Mouse (Mus musculus) inflammation-experienced regulatory T-cells (primary cell): ENCODE results near the gene Sept4. TPM values are rescaled to one million over a fixed set of nuclear protein-coding genes. Genes with fewer than 3 reads are reported as not detected.

ENCODE experiments used
- polyA plus RNA-seq, 2 experiments: library from polyadenylated mRNA; unstranded; fragments of 100-300 nt; shearing (Covaris generic); gene quantifications; one replicate each; pipeline ENCODE4 v1.2.1; 2017

Sept4 gene
- 1 to 10 TPM; 1.3 to 6.0 TPM for polyA plus RNA-seq

DNA sequence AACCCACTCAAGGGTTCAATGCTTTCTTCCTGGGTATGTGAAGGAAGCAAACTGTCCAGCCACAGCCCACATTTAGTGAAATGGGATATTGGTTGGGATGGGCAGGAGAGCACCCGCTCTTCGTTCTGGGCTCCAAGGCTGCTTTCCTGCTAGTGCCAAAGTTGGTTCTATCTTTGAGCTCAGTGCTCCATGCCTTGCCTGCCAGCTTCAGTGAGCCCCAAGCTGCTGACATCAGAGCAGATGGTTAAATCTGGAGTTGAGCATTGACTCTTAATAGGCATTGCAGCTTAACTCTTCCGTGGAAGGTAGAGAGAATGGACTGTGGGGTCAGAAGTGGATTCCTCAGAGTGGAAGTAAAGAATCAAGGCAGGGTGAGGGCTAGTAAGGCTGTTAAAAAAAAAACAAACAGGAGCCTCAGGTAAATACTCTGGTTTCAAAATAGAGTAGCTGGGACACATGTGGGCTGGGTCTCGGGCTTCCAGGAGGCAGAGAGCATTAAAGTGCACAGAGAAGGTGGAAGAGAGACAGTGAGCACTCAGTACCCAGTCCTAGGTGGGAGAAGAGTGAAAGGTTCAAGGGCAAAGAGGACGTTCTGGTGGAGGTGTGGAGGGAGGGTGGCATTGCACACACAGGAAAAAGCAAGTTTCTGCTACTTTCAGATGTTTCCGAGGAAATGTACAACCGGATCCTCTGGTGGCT lies at the start of gene Sept4:
Gene Sept4, plus strand, starts transcription at position 649 of the 699 bp plus-strand sequence.

DNA sequence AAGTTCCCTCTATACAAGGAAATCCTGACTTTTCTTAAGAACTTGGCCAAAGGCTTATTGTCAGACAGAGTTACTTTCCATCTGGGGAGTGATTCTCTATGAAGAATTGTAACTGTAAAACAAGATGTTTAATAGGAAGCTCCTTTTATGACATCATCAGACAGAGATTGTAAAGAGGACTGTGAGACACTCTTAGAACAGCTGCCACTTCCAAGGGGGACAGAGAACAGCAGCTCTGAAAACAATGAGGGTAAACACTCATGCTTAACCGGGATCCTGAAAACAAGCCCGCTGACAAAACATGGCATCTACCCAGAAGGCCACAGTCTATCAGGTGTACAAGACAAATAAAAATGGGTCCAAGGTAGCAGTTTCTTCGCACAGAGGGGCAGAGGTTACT lies 2.2 kb upstream of the Sept4 start, which contains the start of gene Gm11492:
Gene Gm11492, plus strand, starts transcription at position 153 of the 400 bp plus-strand sequence.

DNA sequence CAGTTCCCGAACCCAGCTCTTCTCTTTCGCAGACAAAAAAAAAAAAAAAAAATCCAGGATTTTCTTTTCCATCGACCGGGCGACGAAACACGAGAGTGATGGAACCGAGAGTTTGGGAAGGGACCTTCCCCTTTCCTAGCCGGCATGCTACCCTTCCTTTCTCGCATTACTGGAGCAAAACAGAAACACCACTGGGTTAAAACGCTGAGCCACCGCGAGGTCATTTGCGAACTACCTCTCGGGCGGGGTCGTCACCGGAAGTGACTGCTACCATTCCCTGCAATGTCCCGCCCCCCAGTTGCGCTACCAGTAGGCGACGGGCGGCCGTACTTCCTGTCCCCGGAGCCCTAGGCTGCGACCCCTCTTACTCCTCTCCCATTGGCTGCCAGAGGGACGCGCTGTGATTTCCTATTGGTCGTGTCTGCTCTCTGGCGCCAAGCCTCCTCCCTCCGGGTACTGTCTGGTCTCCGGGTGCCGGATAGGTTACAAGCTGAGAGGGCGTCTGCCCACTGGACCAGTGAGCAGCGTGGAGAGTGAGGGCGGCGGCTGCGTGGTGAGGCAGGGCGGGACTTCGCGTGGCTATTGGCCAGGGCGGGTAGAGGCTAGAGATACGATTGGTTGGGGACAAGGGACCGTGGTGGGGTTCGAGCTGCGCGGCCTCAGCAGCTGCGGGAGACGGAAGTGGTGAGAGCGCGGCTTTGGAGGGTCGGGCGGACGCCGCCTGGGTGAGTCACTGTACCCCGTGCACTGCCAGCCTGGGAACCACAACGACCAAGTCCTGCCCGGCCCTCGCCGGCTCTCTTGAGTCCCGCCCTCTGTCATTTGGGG lies 23.0 kb downstream of the Sept4 start, which contains the start of gene Mtmr4:
Gene Mtmr4, plus strand, starts transcription at position 637 of the 828 bp plus-strand sequence.

DNA sequence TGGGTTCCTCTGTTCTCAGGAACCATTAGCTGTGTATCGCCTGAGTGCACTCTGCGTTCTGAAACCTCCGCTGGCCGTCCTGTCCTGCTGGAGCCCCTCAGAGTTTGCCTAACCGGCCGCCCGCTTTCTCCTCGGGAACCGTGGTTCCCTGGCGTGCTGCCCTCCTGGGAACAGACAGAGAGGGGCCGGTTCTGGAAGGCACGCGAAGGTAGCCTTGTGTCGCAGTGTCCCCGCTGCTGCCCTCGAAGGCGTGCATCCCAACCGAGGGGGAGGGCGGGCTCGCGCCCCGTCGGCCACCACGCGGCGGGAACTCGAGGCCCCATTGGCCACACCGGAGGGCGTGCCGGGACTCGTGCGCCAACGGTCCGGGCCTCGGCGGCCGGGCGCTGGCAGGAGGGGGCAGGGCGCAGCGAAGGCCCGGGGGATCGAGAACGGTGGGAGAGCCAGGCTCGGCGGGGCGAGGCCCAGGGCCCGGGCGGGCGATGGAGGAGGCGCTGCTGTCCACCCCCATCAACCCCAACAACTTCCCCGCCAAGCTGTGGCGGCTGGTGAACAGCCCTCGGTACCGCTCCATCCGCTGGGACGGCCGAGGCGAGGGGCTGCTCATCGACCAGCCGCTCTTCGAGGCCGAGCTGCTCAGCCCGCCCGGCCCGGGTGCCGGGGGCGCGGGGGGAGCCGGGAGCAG lies 48.2 kb downstream of the Sept4 start, which contains the start of gene Hsf5:
Gene Hsf5, plus strand, starts transcription at position 375 of the 685 bp plus-strand sequence.

Other genes with a start within 250 kb of the Sept4 start
- gene Ppm1e, start 209.9 kb upstream of the Sept4 start, polyA plus RNA-seq, result 1 to 10 TPM in 1 of 2 experiments, under 1 TPM in 1; 0.19 to 3.0 TPM
- gene Rad51c, start 163.9 kb upstream of the Sept4 start, polyA plus RNA-seq, result 1 to 10 TPM in 1 of 2 experiments, under 1 TPM in 1; 0.30 to 2.4 TPM
- under 1 TPM; 0.18 to 0.39 TPM for gene Tex14, start 163.8 kb upstream of the Sept4 start, polyA plus RNA-seq
- not detected for gene Gm11492, start 2.2 kb upstream of the Sept4 start, polyA plus RNA-seq
- gene Mtmr4, start 23.3 kb downstream of the Sept4 start, polyA plus RNA-seq, result 10 to 100 TPM; 26.7 to 34.1 TPM
- gene Hsf5, start 48.3 kb downstream of the Sept4 start, polyA plus RNA-seq, result under 1 TPM; 0.10 to 0.66 TPM
- 10 to 100 TPM; 42.6 to 79.4 TPM for gene Rnf43, start 93.8 kb downstream of the Sept4 start, polyA plus RNA-seq
- 100 to 1,000 TPM; 376 to 391 TPM for gene Supt4a, start 168.6 kb downstream of the Sept4 start, polyA plus RNA-seq
- gene Tspoap1, start 191.6 kb downstream of the Sept4 start, polyA plus RNA-seq, result 10 to 100 TPM; 13.4 to 17.8 TPM
- gene Mpo, start 224.7 kb downstream of the Sept4 start, polyA plus RNA-seq, result 1 to 10 TPM in 1 of 2 experiments, under 1 TPM in 1; 0.87 to 4.1 TPM